Mouse (Mus musculus) heart, adult 2 months (tissue): ENCODE measurements around the gene Cdh8. TPM values are rescaled to one million over a fixed set of nuclear protein-coding genes. Genes with fewer than 3 reads are reported as not detected.

ENCODE experiments used
- DNase-seq, 2 experiments: peaks; one replicate each; pipeline ENCODE4 v3.0.0; 2021
- H3K27ac ChIP-seq: fragments of 200-600 bp; 2 replicates; pipeline ENCODE4 v1.8.1; 2022
- H3K27me3 ChIP-seq: fragments of 200-500 bp; 2 replicates; pipeline ENCODE4 v1.6.1; 2012; ENCODE audit warnings: mild to moderate bottlenecking, low read length, inconsistent platforms, mixed read lengths; ENCODE audit not compliant: control insufficient read depth, insufficient read depth
- H3K36me3 ChIP-seq: fragments of 200-500 bp; 2 replicates; pipeline ENCODE4 v1.6.1; 2012; ENCODE audit warnings: low read length, inconsistent platforms; ENCODE audit not compliant: control insufficient read depth, insufficient read depth
- H3K4me1 ChIP-seq: fragments of 200-500 bp; 2 replicates; pipeline ENCODE4 v1.6.1; 2011; ENCODE audit warnings: low read length; ENCODE audit not compliant: control insufficient read depth, insufficient read depth
- H3K4me3 ChIP-seq: fragments of 200-600 bp; 2 replicates; pipeline ENCODE4 v1.8.1; 2022
- H3K79me2 ChIP-seq: fragments of 200-500 bp; replicated peaks from 2 replicates; pipeline ENCODE4 v1.6.1; 2012; ENCODE audit warnings: mild to moderate bottlenecking, inconsistent platforms, low read length, moderate library complexity, mixed read lengths; ENCODE audit not compliant: control insufficient read depth, insufficient read depth
- H3K9ac ChIP-seq: fragments of 200-500 bp; 2 replicates; pipeline ENCODE4 v1.6.1; 2012; ENCODE audit warnings: low read depth, mild to moderate bottlenecking, control low read depth, inconsistent platforms, low read length, mixed read lengths
- CTCF ChIP-seq: fragments of 200-600 bp; IDR thresholded peaks from 2 replicates; pipeline ENCODE4 v1.8.1; 2022; ENCODE audit warnings: antibody characterized with exemption, mild to moderate bottlenecking, moderate library complexity
- EP300 ChIP-seq: fragments of 200-500 bp; IDR thresholded peaks from 2 replicates; pipeline ENCODE4 v1.6.1; 2011; ENCODE audit warnings: low read depth, low read length, control low read depth; ENCODE audit not compliant: insufficient read depth
- POLR2A ChIP-seq: fragments of 200-500 bp; IDR thresholded peaks from 2 replicates; pipeline ENCODE4 v1.6.1; 2011; ENCODE audit warnings: mild to moderate bottlenecking, low read depth, low read length, control low read depth; ENCODE audit not compliant: insufficient read depth
- WGBS: fragments of 180-500 bp; shearing (Covaris S2); methylation state at CpG from one replicate; pipeline ENCODE4 v1.1.7; 2018; 5-methylcytosine and 5-hydroxymethylcytosine counted together
- intact Hi-C: fragments of 180-260 bp; cut with DNase I; formaldehyde crosslinking; loops from one replicate; pipeline ENCODE4 v1.15.1; 2025
- long read RNA-seq: library from polyadenylated mRNA; stranded (forward); transcript quantifications from one replicate; pipeline ENCODE4 v2.0.0, GENCODE M21; 2021
- polyA plus RNA-seq: library from polyadenylated mRNA; depleted of rRNA; stranded (reverse); fragments of >200 nt; gene quantifications from 2 replicates; pipeline ENCODE4 v1.2.3, GENCODE M21; 2012; rRNA removed
- total RNA-seq, 2 experiments: library from RNA; stranded (reverse); gene quantifications; 2 replicates each; pipeline ENCODE4 v1.2.3; 2021

The Cdh8 gene
- total RNA-seq (under 1 TPM; 0.34 to 0.42 TPM), polyA plus RNA-seq (0.08 and 0.38 TPM in 2 replicates)
- long read RNA-seq, result 0 reads

DNA sequence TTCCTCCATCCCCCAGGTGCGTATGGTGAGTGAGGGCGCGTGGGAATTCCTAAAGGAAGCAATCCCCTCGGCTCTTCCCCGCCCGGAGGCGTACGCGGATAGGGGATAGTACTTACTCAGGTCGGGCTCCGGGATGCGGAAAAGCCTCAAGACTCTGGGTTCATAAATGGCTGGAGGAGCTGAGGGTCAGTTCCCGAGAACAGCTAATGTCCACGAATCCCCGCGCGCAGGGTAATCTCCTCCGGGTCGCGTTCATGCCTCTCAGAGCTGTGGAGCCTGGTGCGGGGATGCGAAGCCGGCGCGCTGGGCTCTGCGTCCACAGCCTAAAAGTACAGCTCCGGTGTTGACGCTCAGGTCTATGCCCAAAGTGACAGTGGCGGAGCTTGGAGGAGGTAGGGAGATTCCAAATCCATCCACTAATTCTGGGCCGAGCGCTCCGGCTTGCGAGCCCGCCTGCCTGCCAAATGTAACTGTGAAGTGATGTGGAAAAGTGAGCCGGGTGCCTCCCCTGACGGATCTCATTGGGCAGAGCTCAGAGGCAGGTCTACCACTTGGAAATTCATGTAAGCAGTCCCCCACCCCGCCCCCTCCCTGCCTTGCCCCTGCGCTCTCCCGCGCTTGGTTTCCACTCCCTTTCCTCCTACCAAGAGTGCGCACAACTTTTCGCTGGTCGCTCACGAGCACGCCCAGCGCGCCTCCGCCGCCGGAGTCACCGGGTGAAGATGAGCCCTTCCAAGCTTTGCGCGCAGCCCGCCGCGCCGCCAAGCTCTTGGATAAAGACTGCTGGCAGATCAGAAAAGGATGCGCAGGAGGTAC lies at the start of gene Cdh8:
Gene Cdh8 (minus strand): TSS at position 506 of the 816 bp plus-strand sequence.
- H3K4me1 ChIP-seq, result no peaks in the 10 kb centered on the region
- H3K36me3 ChIP-seq, result no peaks in the 10 kb centered on the region
- peaks cover 2% of the 10 kb centered on the region; the same call in 1 of the 2 replicates for H3K27me3 ChIP-seq
- H3K27ac ChIP-seq, result no peak within 1 kb of the TSS
- intact Hi-C loops, result no loop called here
- TF ChIP-seq EP300 (no peak), CTCF (no peak), POLR2A (no peak)
- 2% methylated on average over 58 of the region's 58 CpGs for WGBS
- peak within 1 kb of the TSS; percentile 6; the same call in 1 of the 2 replicates for H3K4me3 ChIP-seq
- H3K9ac ChIP-seq, result no peak within 1 kb of the TSS
- H3K79me2 ChIP-seq, result no peaks in the 10 kb centered on the region
- DNase-seq, result peak; percentile 15 to 18

DNA sequence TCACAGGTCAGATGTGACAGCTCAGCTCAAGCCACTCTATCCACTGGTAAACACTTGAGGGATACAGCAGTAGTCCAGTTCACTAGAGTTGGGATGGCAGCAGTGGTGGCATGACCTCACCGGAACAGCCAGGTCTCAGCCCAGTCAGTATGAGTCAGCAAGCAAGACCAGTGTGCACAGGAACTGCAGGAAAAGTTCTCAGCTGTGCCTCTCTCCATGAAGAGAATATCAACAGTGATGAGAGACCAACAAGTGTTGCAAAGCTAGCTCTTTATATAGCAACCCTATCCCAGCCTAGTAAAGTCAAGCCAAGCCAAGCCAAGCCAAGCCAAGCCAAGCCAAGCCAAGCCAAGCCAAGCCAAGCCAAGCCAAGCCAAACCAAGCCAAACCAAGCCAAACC lies 30.2 kb upstream of the Cdh8 start:
- intact Hi-C loops, result loop anchor here (10.0 kb wide), 1 partner anchor 118 kb away; no protein-coding TSS in a partner anchor
- TF ChIP-seq EP300 (no peak), CTCF (no peak), POLR2A (no peak)
- Histone ChIP-seq H3K4me1 (no peaks in the 10 kb centered on the region), H3K9ac (no peak overlapping the region), H3K27ac (peak overlapping the region; percentile 65), H3K79me2 (no peaks in the 10 kb centered on the region), H3K4me3 (no peak overlapping the region), H3K36me3 (no peaks in the 10 kb centered on the region), H3K27me3 (no peaks in the 10 kb centered on the region)
- WGBS, result 79% methylated on average over 1 of the region's 1 CpGs
- DNase-seq, result peak; percentile 33 to 73

DNA sequence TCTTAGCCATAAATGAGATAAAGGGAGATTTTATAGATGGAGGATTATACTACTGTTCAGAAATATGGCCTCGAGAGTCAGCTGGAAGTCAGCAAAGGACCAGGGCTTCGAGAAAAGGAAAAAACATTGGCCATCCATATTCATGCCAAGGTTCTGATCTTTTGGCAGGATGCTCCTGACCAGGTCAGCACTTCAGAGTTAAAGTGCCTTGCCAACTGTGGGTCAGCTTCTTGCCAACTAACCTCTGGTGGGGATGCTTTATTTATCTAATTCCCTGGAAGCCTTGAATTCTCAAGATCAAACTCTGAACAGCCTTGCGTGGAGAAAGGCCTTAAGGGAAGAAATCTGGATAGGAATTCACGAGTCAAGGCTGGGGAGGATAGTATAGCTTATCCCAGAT lies 9.6 kb upstream of the Cdh8 start:
- H3K36me3 ChIP-seq, result no peaks in the 10 kb centered on the region
- intact Hi-C loops, result no loop called here
- peak in 1 of 2 experiments; percentile 9 for DNase-seq
- no peak overlapping the region for H3K27ac ChIP-seq
- TF ChIP-seq CTCF (no peak), POLR2A (no peak), EP300 (no peak)
- no peak overlapping the region for H3K9ac ChIP-seq
- 37% methylated on average over 4 of the region's 4 CpGs for WGBS
- no peaks in the 10 kb centered on the region for H3K79me2 ChIP-seq
- H3K4me3 ChIP-seq, result no peak overlapping the region
- no peaks in the 10 kb centered on the region for H3K27me3 ChIP-seq
- no peaks in the 10 kb centered on the region for H3K4me1 ChIP-seq

DNA sequence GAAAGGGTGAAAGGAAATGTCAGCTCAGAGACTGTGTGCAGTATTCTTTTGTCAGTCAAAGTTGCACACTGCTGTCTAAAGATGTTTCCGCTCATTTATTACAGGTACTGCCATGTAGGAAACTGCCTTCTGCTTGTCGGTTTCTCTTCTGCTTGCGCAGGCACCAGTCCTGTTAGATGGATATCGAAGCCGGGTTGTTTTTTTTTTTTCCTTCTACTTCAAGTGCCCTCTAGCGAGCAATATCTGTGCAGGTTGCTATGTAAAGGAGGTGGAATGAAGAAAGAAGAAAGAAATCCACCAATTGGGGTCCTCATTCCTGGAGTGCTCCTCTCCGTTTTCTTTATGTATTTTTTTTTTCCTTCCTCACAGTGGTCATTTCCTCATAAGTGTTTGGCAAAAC lies 5.2 kb upstream of the Cdh8 start:
- intact Hi-C loops, result no loop called here
- Histone ChIP-seq H3K4me3 (no peak overlapping the region), H3K4me1 (no peaks in the 10 kb centered on the region), H3K9ac (no peak overlapping the region), H3K27ac (no peak overlapping the region), H3K36me3 (no peaks in the 10 kb centered on the region), H3K79me2 (no peaks in the 10 kb centered on the region), H3K27me3 (no peaks in the 10 kb centered on the region)
- DNase-seq, result no peak
- WGBS, result 32% methylated on average over 7 of the region's 7 CpGs
- no peak for TF ChIP-seq EP300
- TF ChIP-seq CTCF, result peak; percentile 40

DNA sequence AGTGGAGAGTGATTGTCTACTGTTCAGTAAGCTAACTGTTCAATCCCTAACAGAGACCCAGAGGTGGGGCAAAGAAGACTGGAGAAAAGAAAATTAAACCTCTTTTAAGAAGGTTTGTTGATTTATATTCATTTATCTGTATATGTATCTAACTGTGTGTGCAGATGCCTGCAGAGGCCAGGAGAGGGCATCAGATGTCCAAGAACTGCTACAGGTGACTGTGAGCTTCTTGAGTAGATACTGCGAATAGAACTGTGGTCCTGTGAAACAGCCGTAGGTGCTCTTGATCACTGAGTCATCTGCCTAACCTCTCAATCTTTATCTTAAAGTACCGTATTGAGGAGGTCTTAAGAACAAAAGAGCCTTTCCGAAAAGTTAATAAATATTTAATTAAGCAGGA lies 3.5 kb upstream of the Cdh8 start:
- Histone ChIP-seq H3K27me3 (no peaks in the 10 kb centered on the region; the same call in 1 of the 2 replicates), H3K36me3 (no peaks in the 10 kb centered on the region), H3K79me2 (no peaks in the 10 kb centered on the region), H3K9ac (no peak overlapping the region), H3K4me3 (no peak overlapping the region), H3K27ac (no peak overlapping the region), H3K4me1 (no peaks in the 10 kb centered on the region)
- DNase-seq, result no peak
- WGBS, result 83% methylated on average over 4 of the region's 4 CpGs
- TF ChIP-seq CTCF (peak; percentile 42), POLR2A (no peak), EP300 (no peak)
- intact Hi-C loops, result no loop called here

DNA sequence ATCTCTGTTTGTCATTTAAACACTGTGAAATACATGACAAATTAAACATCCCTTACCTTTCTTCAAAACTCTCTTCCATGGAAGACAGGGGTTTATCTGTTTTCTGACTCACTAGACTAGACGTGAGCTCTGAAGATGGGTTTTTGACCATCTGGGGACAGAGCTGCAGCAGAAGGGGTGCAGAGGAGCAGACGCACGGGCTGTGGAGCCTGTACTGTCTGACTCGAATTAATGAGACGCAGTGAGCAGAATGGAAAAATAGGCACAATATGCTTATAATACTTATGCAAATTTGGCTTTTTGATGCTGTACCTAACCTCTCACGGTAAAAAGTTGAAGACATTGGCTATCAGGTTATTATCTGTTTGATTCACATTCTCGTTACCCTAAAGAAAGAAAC lies 1.2 kb upstream of the Cdh8 start:
- no peak for TF ChIP-seq CTCF
- no peak for TF ChIP-seq POLR2A
- TF ChIP-seq EP300, result no peak
- intact Hi-C loops, result no loop called here
- DNase-seq, result no peak
- Histone ChIP-seq H3K9ac (no peak overlapping the region), H3K27ac (no peak overlapping the region), H3K4me1 (no peaks in the 10 kb centered on the region), H3K27me3 (peaks cover 2% of the 10 kb centered on the region; the same call in 1 of the 2 replicates), H3K4me3 (no peak overlapping the region), H3K36me3 (no peaks in the 10 kb centered on the region), H3K79me2 (no peaks in the 10 kb centered on the region)
- WGBS, result 41% methylated on average over 7 of the region's 7 CpGs
